Mouse (Mus musculus) kidney, adult 8-10 months (tissue): Measurements from ENCODE around the gene Chp2.
A peak's percentile ranks its signal among the peaks of the same experiment; 100 is the strongest.

Source experiments
- DNase-seq, 2 experiments: peaks; one replicate each; pipeline ENCODE4 v3.0.0; 2022

Chp2 gene

DNA sequence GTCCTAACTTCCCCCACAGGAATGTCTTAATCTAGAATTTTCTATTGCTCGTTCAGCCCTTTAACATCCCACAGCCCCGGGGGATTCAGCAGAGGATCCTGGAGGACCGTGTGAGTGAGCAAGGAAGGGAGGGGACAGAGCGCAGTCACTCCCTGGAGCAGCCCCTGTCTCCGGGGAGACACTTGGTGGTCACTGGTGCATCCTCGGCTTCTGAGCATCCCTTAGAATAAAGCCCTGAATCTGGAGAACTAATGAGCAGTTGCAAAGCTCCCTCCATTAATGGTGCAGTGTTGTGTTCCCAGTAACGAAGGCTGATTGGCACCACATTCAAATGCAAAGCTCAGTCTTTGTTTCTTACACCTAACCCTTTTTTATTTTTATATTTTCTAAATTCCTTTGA lies 24.9 kb downstream of the Chp2 start:
- DNase-seq: no peak

DNA sequence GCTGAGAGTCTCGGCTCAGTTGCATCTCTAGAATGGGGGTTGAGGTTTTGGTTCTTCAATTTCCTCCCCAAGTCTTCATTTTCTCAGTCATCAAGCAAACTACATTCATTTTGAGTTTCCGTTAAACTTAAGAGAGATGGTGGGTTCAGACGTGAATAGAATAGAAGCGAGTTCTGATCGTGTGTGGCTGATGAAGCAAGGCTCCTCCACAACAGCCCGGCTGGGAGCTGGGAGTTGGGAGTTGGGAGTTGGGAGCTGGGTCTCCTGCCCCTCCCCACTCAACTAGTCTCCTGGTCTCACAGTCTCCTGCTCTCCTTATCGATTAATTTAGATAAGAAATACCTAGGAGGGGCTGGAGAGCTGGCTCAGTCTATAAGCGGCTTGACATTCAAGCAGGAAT lies 25.3 kb downstream of the Chp2 start:
- no peak for DNase-seq

DNA sequence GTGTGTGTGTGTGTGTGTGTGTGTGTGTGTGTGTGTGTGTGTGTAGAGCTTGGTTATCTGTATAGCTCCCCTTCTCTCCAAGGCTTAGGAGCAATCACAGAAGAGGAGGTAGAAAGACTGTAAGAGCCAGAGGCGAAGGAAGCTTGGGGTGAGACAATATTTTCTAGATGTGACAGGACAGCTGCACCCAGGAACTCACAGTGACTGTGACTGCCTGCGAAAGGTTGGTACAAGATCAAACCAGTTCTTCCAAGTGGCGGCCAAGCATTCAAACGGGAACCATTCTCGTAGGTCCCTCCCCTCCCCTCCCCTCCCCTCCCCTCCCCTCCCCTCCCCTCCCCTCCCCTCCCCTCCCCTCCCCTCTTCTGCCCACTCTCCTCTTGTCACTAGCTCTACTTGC lies 26.7 kb downstream of the Chp2 start:
- DNase-seq: no peak

DNA sequence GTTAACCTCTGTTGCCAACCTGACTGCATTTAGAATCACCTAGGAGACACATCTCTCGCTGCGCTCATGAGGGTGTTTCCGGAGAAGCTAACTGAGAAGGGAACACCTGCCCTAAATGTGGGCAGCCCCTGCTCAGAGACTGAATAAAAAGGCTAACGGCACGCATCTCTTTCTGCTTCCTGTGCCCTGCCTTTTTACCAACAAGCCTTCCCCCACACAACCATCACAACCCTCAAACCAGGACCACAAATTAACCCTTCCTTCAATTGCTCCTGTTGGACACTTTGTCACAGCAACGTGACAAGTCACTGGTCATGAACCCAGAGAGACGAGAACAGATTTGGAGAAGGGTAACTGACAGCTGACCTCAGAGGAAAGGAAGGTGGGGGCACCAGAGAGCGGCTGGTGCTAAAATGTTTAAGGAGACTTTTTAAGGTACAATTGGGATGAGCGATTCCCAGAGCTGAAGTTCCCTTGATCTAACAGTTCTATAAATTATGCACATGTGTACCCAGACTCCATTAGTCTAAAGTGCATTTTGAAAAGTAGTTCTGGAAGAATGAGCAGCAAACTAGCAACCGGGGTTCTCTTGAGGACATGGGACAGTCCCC lies 28.1 kb downstream of the Chp2 start:
- DNase-seq: no peak

- no peak for DNase-seq
Measured at GRCm38 (mm10) chr7:122249321-122249821, 30.1 kb downstream of the Chp2 start.

GRCm38 (mm10) chr7:122251197-122252011 lies 32.1 kb downstream of the Chp2 start:
- DNase-seq: peak; percentile 50 to 72

DNA sequence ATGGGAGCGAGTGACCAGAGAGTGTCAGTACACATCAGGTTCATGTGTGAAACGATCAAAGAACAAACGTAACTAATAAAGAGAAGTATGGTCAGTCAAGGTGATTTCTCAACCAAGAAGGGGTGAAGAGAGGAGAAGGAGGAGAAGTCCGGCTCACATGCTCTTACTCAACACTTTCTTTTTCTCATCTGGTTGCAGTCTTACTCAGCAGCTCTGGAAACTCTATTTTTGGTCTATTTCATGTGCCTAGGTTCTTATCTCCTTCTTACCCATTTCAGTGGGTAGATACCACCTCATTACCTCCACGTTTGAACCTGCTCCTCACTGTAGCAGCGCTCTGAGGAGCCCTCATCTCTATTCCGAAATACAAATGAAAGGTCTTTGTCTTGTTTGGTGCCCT lies 37.4 kb downstream of the Chp2 start:
- no peak for DNase-seq

DNA sequence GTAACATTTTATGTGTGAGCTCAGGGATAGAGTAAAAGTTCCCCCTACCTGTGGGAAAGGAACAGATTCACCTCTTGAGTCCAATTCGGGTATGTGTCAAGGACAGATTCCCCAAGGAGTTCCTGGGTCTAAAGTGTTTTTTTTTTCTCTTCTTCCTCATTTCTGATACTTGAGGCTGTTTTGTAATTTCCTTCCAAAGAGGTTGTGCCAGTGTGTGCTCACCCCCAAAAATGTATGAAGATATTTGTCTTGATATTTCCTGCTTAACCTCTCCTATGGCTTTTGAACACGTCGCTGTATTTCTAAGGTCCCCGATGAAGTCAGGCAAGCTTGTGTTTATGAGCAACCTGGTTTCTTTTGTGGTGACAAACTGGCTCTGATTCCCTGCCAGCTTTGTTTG lies 39.2 kb downstream of the Chp2 start:
- no peak for DNase-seq

DNA sequence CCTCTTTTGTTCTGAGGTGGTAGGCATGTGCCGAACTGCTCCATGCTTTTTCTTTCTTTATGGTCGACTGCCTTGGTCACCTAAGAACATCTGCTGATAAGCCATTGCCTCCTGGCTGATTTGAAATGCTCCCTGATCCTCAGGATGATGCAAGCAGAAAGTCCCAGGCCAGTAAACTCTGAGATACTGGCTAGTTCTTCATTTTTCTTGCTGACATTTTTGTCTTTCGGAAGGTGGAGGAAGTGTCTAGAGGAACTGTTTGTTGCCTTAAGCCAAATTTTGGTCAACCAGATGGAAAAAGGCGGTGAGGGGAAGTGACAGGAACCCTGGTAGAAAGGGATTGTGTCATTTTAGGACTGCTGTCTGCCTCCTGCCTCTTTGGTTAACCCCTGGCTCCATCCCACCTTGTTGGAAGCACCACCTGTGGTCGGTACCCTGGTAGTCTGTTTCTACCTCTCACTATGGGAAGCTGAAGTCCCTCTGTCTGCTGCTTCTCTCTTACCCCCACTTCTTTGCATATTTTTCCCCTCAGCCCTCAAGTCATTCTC lies 40.8 kb downstream of the Chp2 start:
- DNase-seq: no peak

DNA sequence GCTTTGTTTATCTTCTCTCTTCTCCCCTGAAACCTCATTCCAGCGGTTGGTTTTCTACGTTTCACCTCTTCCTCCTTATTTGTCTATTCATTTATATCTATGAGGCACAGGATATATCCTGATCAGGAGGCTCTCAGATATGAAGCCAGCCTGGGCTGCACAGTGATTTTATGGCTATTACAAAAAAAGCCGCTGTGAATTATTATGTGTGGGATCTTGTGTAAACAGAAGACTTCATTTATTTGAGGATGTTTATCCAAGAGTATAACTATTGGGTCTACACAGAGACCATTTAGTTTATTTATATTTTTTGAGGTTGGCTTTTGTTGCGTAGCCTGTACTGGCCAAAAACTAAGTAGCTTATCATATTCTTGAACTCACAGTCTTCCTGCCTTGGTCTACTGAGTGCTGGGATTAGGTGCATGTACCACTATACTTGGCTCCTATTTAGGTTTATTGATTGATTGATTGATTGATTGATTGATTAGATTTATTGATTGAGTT lies 49.7 kb downstream of the Chp2 start:
- no peak for DNase-seq

- no peak for DNase-seq
Measured at GRCm38 (mm10) chr7:122272334-122272733, 53.0 kb downstream of the Chp2 start.
